Mouse (Mus musculus) kidney, postnatal 36 days (tissue): ENCODE results near the gene Ctdspl2.
"Not testable (repeated sequence)": the region's sequence is repeated elsewhere in the genome, so short reads cannot be mapped to it uniquely, and the experiment has no call there.

Experiments
- DNase-seq, 2 experiments: peaks; one replicate each; pipeline ENCODE4 v3.0.0; 2021 to 2022; ENCODE audit warnings: mixed read lengths in 2 of 2

Ctdspl2 gene

DNA sequence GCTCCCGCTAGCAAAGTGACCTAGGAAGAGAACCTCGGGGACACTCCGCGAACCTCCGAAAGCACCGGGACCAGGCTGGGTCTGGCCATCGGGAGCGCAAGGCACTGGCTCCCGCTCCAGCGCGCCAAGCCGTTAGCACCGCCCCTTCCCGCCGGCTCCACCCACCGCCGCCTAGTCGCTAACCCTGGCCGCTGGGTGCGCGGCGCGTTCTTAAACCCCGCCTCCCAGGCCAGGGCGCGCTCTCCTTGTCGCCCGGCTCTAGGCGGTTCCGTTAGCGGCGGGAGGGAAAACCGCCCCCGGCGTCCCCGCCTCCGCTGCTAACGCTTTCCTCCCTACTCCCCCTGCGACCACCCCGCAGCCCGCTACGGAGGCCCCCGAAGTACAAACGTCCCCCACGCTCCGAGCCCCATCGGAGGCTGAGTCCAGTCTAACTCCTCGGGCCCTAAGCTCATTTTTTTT, at the start of gene Ctdspl2, which contains the start of gene Mageb3:
Ctdspl2 (plus strand) TSS at position 237 of the 459 bp plus-strand sequence.
Mageb3 (minus strand) TSS at position 328 of the 459 bp plus-strand sequence.
- DNase-seq, result peak; percentile 98 to 99

DNA sequence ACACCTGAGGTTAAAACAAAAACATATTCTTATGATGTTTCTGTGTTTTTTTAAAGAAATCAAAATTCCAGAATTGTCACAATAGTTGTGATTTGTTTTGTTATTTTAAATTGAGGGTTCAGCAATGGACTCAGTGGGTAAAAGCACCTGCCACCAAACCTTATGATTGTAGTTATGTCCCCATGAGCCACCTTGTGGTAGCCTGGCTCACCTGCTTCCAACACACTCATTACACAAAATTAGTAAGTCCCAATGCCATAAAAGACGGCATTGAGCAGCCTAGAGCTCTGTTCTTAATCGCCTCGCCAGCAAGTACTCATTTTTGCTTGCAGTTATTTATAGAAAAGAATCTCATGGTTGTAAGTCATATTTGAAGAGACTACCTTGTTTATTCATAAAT, 45.8 kb upstream of the Ctdspl2 start:
- DNase-seq, result peak in 1 of 2 experiments; percentile 30

- DNase-seq, result peak; percentile 25 to 28
Observed at GRCm38 (mm10) chr2:121916047-121916970, 39.5 kb upstream of the Ctdspl2 start.

DNA sequence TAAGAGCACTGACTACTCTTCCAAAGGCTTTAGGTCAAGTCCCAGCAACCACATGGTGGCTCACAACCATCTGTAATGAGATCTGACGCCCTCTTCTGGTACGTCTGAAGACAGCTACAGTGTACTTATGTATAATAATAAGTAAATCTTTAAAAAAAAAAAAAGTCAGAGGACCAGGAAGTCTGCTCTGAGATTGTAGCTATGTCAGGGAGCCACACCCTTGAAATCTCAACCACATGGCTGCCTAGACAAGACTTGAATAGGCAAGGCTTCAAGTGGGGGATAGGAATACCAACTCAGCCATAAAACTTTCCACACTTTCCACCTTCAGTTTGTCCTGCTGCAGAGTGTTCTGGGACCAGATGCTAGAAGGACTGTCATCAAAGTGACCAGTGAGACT, 18.2 kb upstream of the Ctdspl2 start:
- DNase-seq, result not testable (repeated sequence)

- DNase-seq, result no peak
Observed at GRCm38 (mm10) chr2:121943364-121943763, 12.4 kb upstream of the Ctdspl2 start.

DNA sequence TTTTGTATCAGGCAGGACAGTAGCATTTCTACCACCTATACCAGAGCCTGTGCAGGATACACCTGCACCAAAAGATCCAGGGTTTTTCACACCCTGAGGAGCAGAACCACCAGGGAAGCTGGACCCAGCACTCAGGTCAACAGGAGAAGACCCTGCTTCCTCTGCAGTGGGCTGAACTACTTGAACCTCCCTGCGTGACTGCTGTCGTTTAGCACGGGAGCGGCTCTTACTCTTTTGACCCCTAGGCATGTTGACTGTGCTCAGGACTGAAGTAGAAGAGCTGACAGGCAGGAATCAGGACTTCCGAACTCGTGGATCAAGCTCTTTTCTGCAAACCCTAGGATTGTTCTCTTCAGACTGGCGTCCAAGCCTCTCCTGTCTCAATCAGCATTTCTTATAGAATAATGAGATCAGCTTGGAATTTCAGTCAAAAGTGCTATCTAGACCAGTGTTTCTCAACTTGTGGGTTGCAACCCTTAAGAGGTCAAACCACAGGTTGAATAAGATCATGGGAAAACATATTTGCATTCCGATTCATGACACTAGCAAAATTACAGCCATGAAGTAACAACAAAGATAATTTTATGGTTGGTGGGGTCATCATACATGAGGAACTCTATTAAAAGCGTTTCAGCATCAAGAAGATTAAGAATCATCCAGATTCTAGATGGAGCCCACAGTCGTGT, 687 bp upstream of the Ctdspl2 start:
- peak in 1 of 2 experiments; percentile 2 for DNase-seq

- peak; percentile 95 to 97 for DNase-seq
Observed at GRCm38 (mm10) chr2:121956224-121957018, 620 bp downstream of the Ctdspl2 start.

DNA sequence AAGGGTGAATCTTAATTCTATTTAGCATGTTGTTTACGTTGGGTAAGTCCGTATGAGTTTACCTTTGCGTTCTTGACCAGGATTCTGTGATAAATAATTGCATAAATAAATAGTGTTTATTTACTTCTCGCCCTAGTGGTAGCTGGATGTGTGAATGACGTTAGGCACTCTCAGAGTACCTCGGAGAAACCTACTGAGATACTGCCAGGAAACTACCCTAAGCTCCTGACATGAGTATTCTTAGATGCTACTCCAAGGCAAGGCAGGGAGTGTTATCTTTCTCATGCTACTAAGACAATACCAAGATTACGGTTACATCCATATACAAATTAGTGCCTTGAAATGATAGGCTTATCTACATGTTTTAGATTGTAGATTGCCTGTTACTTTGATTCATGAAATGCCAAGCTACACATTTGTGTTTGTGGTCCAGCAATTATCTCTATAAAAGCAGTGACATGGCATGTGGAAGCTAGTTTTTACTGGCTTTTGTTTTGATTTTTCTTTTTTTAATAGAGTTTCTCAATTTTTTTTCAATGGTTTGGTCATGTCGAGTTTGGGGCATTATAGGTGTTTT, 1.5 kb downstream of the Ctdspl2 start:
- DNase-seq, result no peak

GRCm38 (mm10) chr2:121995738-121996137, 39.9 kb downstream of the Ctdspl2 start:
- no peak for DNase-seq

GRCm38 (mm10) chr2:122008832-122009231, 53.0 kb downstream of the Ctdspl2 start:
- DNase-seq, result no peak

GRCm38 (mm10) chr2:122011441-122011840, 55.6 kb downstream of the Ctdspl2 start:
- no peak for DNase-seq

- no peak for DNase-seq
Observed at GRCm38 (mm10) chr2:122018705-122019104, 62.9 kb downstream of the Ctdspl2 start.

GRCm38 (mm10) chr2:122022284-122022683, 66.5 kb downstream of the Ctdspl2 start:
- DNase-seq, result no peak

DNA sequence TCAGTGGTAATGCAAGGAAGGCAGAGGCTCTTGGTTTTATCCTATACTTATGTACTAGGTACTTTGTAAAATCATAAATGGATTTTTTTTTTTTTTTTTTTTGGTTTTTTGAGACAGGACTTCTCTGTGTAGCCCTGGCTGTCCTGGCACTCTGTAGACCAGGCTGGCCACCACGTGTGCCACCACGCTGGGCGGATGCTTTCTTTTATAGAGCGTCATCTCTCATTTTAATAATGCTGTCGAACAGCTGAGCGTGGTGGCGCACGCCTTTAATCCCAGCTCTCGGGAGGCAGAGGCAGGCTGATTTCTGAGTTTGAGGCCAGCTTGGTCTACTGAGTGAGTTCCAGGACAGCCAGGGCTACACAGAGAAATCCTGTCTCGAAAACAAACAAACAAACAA, 71.3 kb downstream of the Ctdspl2 start:
- not testable (repeated sequence) for DNase-seq

DNA sequence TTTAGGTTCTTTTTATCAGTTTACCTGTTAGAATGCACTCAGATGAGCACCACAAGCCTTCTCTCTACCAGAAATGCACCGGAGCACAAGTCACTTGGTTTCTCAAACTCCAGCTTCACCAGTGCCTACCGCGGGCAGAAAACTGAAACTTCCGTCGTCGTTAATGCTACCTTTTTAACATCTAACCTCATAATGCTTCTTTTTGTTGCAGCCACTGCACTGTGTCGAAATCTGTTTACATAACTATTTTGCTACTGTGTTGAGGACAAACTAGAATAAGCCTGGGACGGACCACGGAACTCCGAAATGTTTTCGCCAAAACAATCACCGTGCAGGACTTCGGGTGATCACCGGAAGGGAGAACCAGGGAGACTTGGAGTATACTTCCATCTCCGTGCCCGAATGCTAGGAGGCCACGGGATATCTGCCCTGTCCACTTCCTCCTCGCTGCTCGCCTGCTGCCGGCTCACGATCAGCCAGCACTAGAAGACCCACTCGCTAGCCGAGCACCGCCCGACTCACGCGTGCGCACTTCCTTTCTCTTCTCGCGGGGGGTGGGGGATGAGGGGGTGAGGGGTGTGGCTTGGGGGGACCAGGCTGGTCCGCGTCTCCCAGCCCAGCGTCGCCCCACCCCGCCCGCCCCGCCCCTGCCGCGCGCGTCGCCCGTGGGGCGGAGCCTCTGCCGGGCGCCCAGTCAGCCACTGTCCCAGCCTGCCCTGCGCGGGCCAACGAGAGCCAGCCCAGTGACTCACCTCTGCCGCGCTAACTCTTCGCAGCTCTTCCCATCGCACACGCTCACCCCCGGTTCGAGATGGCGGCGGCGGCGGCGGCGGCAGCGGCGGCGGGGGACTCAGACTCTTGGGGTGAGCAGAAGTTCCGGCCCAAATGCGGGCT, 72.3 kb downstream of the Ctdspl2 start, which contains the start of gene Eif3j1:
Eif3j1 (plus strand) TSS at position 685 of the 894 bp plus-strand sequence.
- peak; percentile 90 to 92 for DNase-seq

- peak; percentile 19 to 63 for DNase-seq
Observed at GRCm38 (mm10) chr2:122028756-122029700, 73.2 kb downstream of the Ctdspl2 start.

- no peak for DNase-seq
Observed at GRCm38 (mm10) chr2:122031970-122032369, 76.2 kb downstream of the Ctdspl2 start.

DNA sequence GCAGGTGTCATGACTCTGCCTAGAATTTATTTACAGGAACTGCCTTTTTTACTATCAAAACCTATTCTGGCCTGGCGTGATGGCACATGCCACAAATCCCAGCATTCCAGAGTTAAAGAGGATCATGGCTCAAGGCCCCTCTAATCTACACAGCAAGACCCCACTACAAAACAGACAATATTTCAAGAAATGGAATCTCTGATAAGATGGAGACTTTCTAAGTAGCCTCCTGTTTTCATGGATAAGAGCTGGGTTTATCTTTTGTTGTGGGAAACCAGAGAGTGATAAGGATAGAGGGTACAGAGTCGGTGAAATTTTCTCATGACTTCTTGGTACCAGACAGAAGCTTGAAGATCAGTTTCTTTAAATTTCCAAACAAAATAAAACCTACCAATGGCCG, 80.3 kb downstream of the Ctdspl2 start:
- no peak for DNase-seq

DNA sequence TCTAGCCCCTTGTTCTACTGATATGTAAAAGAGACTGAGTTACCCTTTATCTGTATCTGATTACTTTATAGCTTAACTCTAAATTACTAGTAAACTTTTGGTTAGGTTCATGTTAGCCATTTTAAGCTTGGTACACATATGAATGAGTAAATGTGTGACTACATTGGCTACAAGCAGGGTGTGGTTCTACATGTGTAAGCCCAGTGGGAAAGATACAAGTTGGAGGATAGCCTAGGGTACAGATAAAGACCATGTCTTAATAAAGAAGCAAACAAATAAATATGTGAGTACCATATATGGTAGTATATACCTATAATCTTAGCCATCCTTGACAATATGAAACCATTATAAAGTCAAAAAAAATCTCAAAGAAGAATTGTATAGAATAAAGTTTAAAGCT, 88.1 kb downstream of the Ctdspl2 start:
- DNase-seq, result no peak
